Mouse (Mus musculus): ENCODE measurements around the gene Lce3f. TPM values are rescaled to one million over a fixed set of nuclear protein-coding genes. Genes with fewer than 3 reads are reported as not detected.
A peak's percentile ranks its signal among the peaks of the same experiment; 100 is the strongest.

The Lce3f gene
- polyA plus RNA-seq (2012; rRNA removed): not detected in 2 replicates

DNA sequence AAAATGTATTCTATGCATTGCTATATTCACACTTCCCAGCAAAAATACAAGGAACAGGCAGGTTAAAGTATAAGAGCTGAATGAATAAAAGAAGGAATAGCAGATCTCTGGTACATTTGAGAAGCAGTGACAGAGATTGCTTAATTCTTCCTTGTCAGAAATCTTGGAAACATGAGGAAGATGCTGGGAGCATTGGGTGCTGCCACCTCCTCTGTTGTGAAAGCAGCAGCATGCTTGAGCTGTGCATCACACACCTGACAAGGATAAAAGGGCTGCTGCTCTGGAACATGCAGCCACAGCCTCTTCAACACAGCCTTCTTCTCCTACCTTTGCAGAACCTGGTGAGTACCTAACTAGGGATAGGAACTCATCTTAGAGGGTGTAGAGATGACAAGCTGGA lies at the start of gene Lce3f:
TSS of gene Lce3f (plus strand) at position 301 of the 400 bp plus-strand sequence.
- DNase-seq (ENCODE audit: extremely low spot score in 1 of 2, low spot score in 1 of 2): no peak

DNA sequence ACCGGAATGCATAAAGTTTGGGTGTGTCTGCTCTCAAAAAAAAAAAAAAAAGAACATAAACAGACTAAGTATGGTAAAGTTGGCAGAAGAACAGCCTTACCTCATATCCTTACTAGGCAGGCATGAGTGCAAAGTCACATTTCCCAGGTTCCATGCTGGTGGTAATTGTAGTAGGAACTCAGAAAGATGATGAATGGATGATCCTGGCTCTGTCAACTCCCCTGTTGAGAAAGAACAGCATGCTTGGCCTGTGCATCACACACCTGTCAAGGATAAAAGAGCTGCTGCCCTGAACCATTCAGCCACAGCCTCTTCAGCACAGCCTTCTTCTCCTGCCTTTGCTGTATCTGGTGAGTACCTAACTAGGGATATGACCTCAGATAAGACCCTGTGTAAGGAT lies 47.8 kb upstream of the Lce3f start, which contains the start of gene Lce3c:
TSS of gene Lce3c (plus strand) at position 301 of the 400 bp plus-strand sequence.
- no peak for DNase-seq (ENCODE audit: extremely low spot score in 1 of 2, low spot score in 1 of 2)

DNA sequence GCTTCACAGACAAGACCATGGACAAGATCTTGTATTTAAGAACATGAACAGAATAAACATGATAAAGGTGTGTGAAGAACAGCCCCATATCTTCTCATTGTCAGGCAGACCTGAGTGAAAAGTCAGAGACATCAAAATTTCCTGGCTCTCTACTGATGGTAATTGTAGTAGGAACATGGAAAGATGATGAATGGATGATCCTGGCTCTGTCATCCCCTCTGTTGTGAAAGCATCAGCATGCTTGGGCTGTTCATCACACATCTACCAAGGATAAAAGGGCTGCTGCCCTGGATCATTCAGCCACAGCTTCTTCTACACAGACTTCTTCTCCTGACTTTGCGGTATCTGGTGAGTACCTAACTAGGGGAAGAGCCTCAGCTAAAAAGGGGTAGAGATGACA lies 34.9 kb upstream of the Lce3f start, which contains the start of gene Lce3d:
TSS of gene Lce3d (plus strand) at position 301 of the 400 bp plus-strand sequence.
- no peak for DNase-seq (ENCODE audit: extremely low spot score in 1 of 2, low spot score in 1 of 2)

DNA sequence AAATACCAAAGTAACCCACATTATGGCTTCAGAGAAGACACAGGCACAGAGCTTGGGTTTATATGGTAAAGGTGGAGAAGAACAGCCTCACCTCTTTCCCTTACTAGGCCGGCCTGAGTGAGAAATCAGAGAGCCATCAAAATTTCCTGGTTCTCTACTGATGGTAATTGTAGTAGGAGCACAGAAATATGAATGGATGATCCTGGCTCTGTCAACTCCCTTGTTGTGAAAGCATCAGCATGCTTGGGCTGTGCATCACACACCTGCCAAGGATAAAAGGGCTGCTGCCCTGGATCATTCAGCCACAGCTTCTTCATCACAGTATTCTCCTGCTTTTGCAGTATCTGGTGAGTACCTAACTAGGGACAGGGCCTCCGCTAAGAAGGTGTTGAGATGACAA lies 25.3 kb upstream of the Lce3f start, which contains the start of gene Lce3e:
TSS of gene Lce3e (plus strand) at position 301 of the 400 bp plus-strand sequence.
- no peak for DNase-seq (ENCODE audit: extremely low spot score in 1 of 2, low spot score in 1 of 2)

DNA sequence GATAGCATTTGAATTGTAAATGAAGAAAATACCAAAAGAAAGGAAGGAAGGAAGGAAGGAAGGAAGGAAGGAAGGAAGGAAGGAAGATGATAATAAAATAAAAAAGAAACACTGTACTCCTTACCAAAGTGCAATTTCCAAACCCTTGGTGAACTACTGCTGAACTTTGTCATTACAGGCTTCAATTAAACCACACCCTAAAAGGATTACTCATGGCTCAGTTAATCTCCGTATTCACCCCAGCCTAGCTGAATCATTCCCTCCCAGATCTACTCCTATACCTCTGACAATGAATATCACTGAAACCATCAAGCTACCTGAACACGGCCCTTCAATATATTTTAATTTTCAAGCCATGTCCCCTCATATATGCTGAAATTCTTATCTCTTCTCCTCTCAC lies 13.5 kb upstream of the Lce3f start:
- no peak for DNase-seq (ENCODE audit: extremely low spot score in 1 of 2, low spot score in 1 of 2)

DNA sequence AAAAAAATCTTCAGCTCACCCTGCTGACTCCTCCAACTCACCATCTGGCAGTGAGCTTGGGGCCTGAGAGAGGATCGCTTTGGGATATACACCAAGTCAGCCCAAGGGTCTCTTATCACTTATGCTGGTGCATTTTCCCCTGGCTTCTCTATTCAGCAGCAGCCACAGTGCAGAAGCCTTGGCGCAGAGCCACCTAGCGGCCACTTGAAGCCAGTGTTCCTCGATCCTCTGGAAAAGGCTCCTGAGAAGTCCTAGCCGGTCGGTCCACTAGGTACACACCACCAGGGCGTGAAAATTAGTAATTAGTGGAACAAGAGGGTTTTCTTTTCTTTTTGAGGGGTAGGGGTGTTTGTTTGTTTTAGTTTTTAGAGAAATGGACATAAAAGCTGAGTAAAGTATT lies 6.7 kb downstream of the Lce3f start:
- peak; percentile 33 to 89 for DNase-seq (ENCODE audit: extremely low spot score in 1 of 2, low spot score in 1 of 2)

DNA sequence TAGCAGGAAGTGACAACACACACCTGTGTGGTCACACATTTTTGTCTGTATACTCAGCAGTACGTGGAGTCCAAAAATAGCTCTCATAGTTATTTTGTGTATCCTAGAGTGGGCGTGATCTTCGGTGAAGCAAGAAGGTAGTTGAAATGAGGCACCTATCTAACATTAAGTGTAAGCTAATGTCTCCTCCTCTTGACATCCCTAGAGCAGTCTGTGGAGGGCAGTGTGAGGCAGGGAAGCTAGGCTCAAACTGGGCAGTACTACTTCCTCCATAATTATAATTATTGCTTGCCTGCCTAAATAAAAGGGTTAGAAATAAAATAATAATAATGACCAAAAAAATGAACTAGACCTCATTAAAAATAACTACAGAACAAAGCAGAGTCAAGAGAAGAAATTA lies 8.6 kb downstream of the Lce3f start:
- no peak for DNase-seq (ENCODE audit: extremely low spot score in 1 of 2, low spot score in 1 of 2)

DNA sequence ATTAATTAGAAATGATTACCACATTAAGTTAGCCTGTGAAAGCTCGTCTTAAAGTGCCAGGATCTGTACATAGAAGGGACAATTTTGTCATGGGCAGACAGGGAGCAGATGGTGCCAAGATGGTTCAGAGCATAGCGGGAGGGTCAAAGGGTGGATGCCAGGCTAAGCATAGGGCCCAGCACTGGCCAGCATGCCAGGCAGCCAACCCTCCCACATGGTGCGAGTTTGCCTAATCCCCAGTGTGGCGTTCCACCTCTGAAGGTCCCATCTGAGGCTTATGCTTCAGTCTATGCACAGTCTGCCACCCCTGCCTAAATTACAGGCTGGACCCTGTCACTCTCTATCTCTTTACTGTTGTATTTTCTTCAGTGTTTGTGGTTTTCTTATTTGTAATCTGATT lies 10.8 kb downstream of the Lce3f start:
- DNase-seq (ENCODE audit: extremely low spot score in 1 of 2, low spot score in 1 of 2): no peak

DNA sequence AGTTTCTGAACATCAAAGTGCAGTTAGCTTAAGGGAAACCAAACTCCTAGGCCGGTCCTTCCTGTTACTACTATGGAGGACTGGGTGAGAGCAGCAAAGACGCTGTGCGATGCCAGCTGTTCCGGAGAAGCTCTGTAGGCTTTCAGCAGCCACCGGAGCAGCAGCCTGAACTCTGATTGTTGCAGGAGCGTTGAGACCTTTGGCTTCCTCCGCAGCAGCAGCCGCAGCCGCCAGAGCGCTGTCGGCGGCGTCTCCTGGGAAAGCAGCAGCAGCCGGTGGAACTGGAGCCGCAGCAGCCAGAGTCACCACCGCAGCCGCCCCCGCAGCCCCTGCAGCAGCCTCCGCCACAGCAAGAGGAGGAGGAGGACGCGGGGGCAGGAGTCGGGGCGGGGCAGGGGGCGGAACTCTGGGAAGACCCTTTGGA lies 22.4 kb downstream of the Lce3f start:
- peak in 1 of 2 experiments; percentile 60 for DNase-seq (ENCODE audit: extremely low spot score in 1 of 2, low spot score in 1 of 2)

DNA sequence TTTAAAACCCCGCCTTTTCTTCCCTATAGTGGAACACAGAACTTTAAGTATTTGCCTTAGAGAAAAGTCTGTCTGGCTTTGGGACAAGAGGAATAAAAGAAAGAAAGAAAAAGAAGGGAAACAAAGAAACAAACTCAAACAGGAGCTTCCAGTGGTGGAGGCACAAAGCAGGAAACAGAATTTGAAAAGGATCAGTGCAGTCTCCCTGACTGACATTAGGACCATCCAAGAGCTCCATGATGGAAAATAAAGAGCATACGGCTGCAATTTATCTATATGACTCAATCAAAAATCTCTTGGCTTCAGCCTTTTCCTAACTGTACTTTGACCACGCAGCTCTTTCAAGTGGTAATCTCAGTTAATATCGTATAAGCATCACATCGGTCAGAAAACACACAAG lies 22.8 kb downstream of the Lce3f start:
- no peak for DNase-seq (ENCODE audit: extremely low spot score in 1 of 2, low spot score in 1 of 2)

DNA sequence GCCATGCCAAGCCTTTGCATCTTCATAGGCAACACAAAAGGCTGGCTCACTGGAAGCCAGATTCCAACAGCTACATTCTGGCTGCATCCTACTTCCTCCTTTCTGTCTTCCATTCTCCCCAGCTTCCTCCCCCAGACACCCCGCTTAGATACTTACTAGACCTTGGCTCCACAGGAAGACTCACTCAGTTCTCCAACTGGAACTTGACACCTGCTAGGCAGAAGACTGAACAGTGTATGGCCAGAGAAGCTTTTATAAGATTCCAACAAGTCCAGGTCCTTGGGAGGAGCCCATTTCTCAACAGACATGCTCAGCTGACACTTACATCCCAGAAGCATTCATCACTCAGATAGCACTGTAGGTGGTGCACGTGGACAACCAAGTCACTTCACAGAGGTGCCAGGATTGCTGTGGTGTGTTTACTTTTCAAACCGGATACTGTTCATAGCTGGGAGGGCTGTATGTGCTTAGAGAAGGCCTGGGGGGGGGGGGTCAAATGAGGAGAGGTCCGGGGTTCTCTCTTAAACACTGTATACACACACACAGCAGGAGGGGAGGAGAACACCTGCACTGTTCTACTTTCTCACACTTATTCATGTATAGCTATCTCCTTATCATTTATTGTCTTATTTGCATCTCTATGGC lies 23.6 kb downstream of the Lce3f start, which contains the start of gene Crct1:
TSS of gene Crct1 (minus strand) at position 228 of the 645 bp plus-strand sequence.
- DNase-seq (ENCODE audit: extremely low spot score in 1 of 2, low spot score in 1 of 2): no peak

DNA sequence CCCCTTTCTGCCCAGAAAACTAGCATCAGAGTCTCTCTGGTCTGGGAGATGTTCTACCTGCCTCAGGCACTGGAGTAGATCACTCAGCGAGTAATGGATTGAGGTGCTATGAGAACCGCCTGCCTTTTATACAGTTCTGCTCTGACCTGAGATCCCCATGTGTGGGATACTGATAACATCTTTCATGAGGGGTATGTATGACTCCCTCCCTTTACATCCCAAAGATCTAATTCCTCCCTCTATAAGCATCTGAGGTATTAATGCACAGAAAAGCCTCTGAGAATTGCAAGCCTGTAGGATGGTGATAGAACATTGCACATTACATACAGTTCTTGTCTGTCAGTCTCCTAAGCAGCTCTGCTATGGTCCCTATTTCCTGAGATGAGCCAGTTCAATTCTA lies 26.9 kb downstream of the Lce3f start, which contains the start of gene Lce1m:
TSS of gene Lce1m (minus strand) at position 101 of the 400 bp plus-strand sequence.
- DNase-seq (ENCODE audit: extremely low spot score in 1 of 2, low spot score in 1 of 2): no peak

DNA sequence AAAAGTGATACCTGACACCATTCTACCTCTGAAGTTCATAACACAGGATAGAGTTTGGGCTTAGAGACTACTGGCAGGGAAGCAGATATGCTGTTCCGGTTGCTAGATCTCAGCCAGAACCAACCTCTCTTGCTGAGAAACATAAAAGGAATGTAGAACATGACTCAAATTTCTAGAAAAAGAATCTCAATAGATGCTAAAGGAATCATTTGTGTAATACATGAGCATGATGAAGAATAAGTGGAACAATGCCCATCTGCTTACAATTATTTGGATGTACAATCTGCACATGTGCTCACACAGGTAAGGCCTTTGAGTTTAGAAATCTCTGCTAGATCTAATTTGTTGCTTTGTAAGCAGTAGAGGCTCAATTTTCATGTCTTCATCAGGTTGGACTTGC lies 29.1 kb downstream of the Lce3f start:
- no peak for DNase-seq (ENCODE audit: extremely low spot score in 1 of 2, low spot score in 1 of 2)

DNA sequence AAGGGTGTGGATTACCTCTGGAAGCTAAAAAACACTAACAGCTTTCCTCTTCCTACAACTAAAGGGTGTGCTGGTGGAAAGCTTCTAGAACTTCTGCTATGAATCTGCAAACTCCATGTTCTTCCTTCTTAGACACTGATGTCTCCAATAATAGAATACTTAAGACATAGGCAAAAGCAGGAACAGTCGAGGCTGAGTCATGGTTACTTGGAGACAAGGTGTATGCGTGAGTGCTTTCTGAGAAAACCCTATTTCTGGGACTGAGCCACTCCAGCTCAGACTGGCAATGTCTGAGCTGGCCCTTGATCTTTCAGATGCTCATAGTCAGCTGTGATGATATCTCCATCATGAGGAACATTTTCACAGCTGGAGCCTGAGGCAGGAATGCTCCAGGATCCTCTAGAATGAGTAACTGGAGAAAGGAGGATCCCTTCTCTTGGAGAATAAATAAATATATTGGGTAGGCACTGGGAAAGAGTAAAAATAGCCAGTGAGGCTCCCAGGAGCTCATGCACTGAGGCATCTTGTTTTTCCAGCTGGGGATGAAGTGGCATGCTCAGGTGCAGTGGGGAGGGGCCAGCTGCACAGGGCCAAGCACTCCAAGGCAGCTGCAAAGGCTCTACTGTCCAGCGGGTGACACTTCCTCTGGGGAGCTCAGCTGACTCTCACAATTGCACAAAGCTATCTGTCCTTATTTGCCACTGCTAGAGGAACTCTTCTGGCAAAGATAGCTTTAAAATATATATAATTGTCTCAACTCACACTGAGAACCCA lies 31.6 kb downstream of the Lce3f start:
- peak; percentile 13 to 41 for DNase-seq (ENCODE audit: extremely low spot score in 1 of 2, low spot score in 1 of 2)

DNA sequence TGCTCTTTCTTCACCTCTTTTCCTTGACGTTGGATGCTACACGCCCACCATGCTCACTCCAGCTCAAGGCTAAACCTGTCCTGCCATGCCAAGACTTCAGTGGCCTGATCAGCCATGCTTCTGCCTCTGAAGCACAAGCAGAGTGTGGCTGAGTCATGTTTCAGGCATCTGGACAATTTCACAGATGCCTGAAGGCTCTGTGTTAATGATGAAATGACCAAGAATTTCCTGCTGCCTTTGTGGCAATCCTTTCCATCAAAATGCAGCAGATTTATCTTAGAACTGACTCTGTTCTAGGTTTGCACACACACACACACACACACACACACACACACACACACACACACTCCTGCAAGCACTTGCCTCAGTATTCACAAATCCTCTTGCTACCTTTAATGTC lies 33.5 kb downstream of the Lce3f start:
- no peak for DNase-seq (ENCODE audit: extremely low spot score in 1 of 2, low spot score in 1 of 2)

DNA sequence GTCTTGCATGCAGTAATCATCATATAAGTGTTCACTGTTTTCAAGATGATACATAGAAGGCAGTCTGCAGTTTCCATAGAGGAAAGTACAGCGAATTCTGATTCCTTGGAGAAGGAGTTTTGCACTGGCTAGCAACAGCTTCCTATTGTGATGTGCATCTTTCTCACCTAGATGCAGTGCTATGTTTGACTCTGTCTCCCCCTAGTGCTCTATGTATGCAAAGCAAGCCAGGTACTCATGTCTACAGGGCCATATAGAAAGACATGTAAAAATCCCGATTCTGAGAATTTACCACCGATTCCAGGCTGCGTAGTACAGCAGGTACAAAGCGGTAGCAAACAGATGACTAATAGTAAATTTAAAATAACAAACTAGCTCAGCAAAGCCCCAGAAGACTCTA lies 39.4 kb downstream of the Lce3f start:
- peak in 1 of 2 experiments; percentile 84 for DNase-seq (ENCODE audit: extremely low spot score in 1 of 2, low spot score in 1 of 2)

Other genes starting within 250 kb of the Lce3f start
- not detected in 2 replicates for gene Lce1g, start 239.9 kb upstream of the Lce3f start, polyA plus RNA-seq (2012; rRNA removed)
- not detected in 2 replicates for gene Lce1h, start 227.2 kb upstream of the Lce3f start, polyA plus RNA-seq (2012; rRNA removed)
- gene Lce1i, start 213.3 kb upstream of the Lce3f start, polyA plus RNA-seq (2012; rRNA removed): not detected in 2 replicates
- not detected in 2 replicates for gene Lce1j, start 201.7 kb upstream of the Lce3f start, polyA plus RNA-seq (2012; rRNA removed)
- not detected in 2 replicates for gene Lce1k, start 184.3 kb upstream of the Lce3f start, polyA plus RNA-seq (2012; rRNA removed)
- gene Kprp, start 165.0 kb upstream of the Lce3f start, polyA plus RNA-seq (2012; rRNA removed): 0.04 TPM in 1 of 2 replicates, not detected in the other
- not detected in 2 replicates for gene Lce1l, start 140.9 kb upstream of the Lce3f start, polyA plus RNA-seq (2012; rRNA removed)
- not detected in 2 replicates for gene 2310050C09Rik, start 122.0 kb upstream of the Lce3f start, polyA plus RNA-seq (2012; rRNA removed)
- not detected in 2 replicates for gene Lce3a, start 66.0 kb upstream of the Lce3f start, polyA plus RNA-seq (2012; rRNA removed)
- not detected in 2 replicates for gene Lce3b, start 59.2 kb upstream of the Lce3f start, polyA plus RNA-seq (2012; rRNA removed)
- not detected in 2 replicates for gene Lce3c, start 47.7 kb upstream of the Lce3f start, polyA plus RNA-seq (2012; rRNA removed)
- gene Lce3d, start 34.8 kb upstream of the Lce3f start, polyA plus RNA-seq (2012; rRNA removed): not detected in 2 replicates
- gene Lce3e, start 25.2 kb upstream of the Lce3f start, polyA plus RNA-seq (2012; rRNA removed): not detected in 2 replicates
- not detected in 2 replicates for gene Crct1, start 23.5 kb downstream of the Lce3f start, polyA plus RNA-seq (2012; rRNA removed)
- gene Lce1m, start 26.8 kb downstream of the Lce3f start, polyA plus RNA-seq (2012; rRNA removed): not detected in 2 replicates
- not detected in 2 replicates for gene Gm4858, start 76.6 kb downstream of the Lce3f start, polyA plus RNA-seq (2012; rRNA removed)
- not detected in 2 replicates for gene Crnn, start 152.6 kb downstream of the Lce3f start, polyA plus RNA-seq (2012; rRNA removed)
- not detected in 2 replicates for gene Flg2, start 205.1 kb downstream of the Lce3f start, polyA plus RNA-seq (2012; rRNA removed)

Measured in frontal cortex, adult 2 months (tissue).